Mouse (Mus musculus): Measurements from ENCODE around the gene Rbpj. TPM values are rescaled to one million over a fixed set of nuclear protein-coding genes. Genes with fewer than 3 reads are reported as not detected.

The Rbpj gene
- polyA plus RNA-seq, 1 experiment = 16.0 TPM

GRCm38 (mm10) chr5:53692662-53693061 is 226.7 kb downstream of the Rbpj start:
- H3K4me2 ChIP-seq (ENCODE audit: low read depth) = no peak overlapping the region
- TF ChIP-seq TCF3 (IDR thresholded peaks at IDR 0.05; ENCODE audit: insufficient read length, low read depth) = no peak
- TF ChIP-seq TCF12 (IDR thresholded peaks at IDR 0.05; ENCODE audit: insufficient read depth, poor library complexity, severe bottlenecking) = no peak
- TF ChIP-seq USF1 (IDR thresholded peaks at IDR 0.05; ENCODE audit: low read depth) = no peak
- TF ChIP-seq POLR2A (IDR thresholded peaks at IDR 0.05; ENCODE audit: insufficient read length, low read depth) = no peak
- no peak for TF ChIP-seq MYOG (IDR thresholded peaks at IDR 0.05; ENCODE audit: control insufficient read depth in 1 of 3, insufficient read depth in 1 of 3, insufficient read length in 2 of 3, low read depth in 2 of 3)
- no peak for TF ChIP-seq SRF (IDR thresholded peaks at IDR 0.05; ENCODE audit: control insufficient read depth, insufficient read length, low read depth)
- TF ChIP-seq MYOD1 (IDR thresholded peaks at IDR 0.05; ENCODE audit: control insufficient read depth in 1 of 3, insufficient read length in 2 of 3, low read depth in 2 of 3) = no peak
- TF ChIP-seq POLR2AphosphoS2 (IDR thresholded peaks at IDR 0.05; ENCODE audit: insufficient read length, low read depth) = no peak
- TF ChIP-seq E2F4 (IDR thresholded peaks at IDR 0.05; ENCODE audit: insufficient read depth) = no peak
- TF ChIP-seq REST (IDR thresholded peaks at IDR 0.05; ENCODE audit: insufficient read depth, insufficient read length) = no peak
- no peak for TF ChIP-seq CEBPB (IDR thresholded peaks at IDR 0.05; ENCODE audit: insufficient read depth, poor library complexity, severe bottlenecking)
- TF ChIP-seq MAX (IDR thresholded peaks at IDR 0.05; ENCODE audit: low read depth) = no peak
- H3K4me3 ChIP-seq = no peak overlapping the region
- no peak overlapping the region for H3ac ChIP-seq (ENCODE audit: control insufficient read depth, insufficient read length)
- H3K79me2 ChIP-seq (ENCODE audit: control insufficient read depth, insufficient read depth) = no peaks in the 10 kb centered on the region
- H3K36me3 ChIP-seq (ENCODE audit: control insufficient read depth, insufficient read depth) = no peaks in the 10 kb centered on the region
- peaks cover 38% of the 10 kb centered on the region for H3K27me3 ChIP-seq (ENCODE audit: control insufficient read depth, insufficient read depth, insufficient read length)

DNA sequence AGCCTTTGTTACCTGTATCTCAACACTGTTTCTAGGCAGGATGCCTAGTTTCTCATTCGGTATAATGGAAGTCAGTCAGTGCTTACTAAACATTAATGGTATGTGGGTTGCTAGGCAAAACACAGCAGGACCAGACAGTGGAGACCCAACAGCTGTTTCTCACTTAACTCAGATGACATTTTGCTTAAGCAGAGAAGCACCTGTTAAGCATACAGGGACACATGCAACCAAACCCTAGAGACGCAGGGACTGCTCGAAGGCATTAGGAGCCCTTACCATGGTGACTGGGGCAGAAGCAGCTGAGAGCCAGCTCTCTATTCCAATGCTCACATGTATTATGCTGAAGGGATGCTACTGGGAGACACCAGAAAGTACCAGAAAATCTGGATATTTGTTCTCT is 230.7 kb downstream of the Rbpj start:
- Histone ChIP-seq H3K36me3 (ENCODE audit: control insufficient read depth, insufficient read depth) (no peaks in the 10 kb centered on the region), H3K4me3 (no peak overlapping the region), H3K79me2 (ENCODE audit: control insufficient read depth, insufficient read depth) (no peaks in the 10 kb centered on the region), H3ac (ENCODE audit: control insufficient read depth, insufficient read length) (no peak overlapping the region), H3K4me2 (ENCODE audit: low read depth) (no peak overlapping the region), H3K27me3 (ENCODE audit: control insufficient read depth, insufficient read depth, insufficient read length) (peaks cover 32% of the 10 kb centered on the region)
- peak in 1 of 3 experiments; percentile 46 for TF ChIP-seq MYOD1 (IDR thresholded peaks at IDR 0.05; ENCODE audit: control insufficient read depth in 1 of 3, insufficient read length in 2 of 3, low read depth in 2 of 3)
- TF ChIP-seq MAX (IDR thresholded peaks at IDR 0.05; ENCODE audit: low read depth) = no peak
- TF ChIP-seq USF1 (IDR thresholded peaks at IDR 0.05; ENCODE audit: low read depth) = no peak

- Histone ChIP-seq H3K79me2 (ENCODE audit: control insufficient read depth, insufficient read depth) (no peaks in the 10 kb centered on the region), H3K4me3 (no peak overlapping the region), H3ac (ENCODE audit: control insufficient read depth, insufficient read length) (no peak overlapping the region), H3K27me3 (ENCODE audit: control insufficient read depth, insufficient read depth, insufficient read length) (peaks cover 33% of the 10 kb centered on the region), H3K4me2 (ENCODE audit: low read depth) (no peak overlapping the region), H3K36me3 (ENCODE audit: control insufficient read depth, insufficient read depth) (no peaks in the 10 kb centered on the region)
- TF ChIP-seq USF1 (IDR thresholded peaks at IDR 0.05; ENCODE audit: low read depth) (no peak), POLR2AphosphoS2 (IDR thresholded peaks at IDR 0.05; ENCODE audit: insufficient read length, low read depth) (no peak), CEBPB (IDR thresholded peaks at IDR 0.05; ENCODE audit: insufficient read depth, poor library complexity, severe bottlenecking) (no peak), MYOG (IDR thresholded peaks at IDR 0.05; ENCODE audit: control insufficient read depth in 1 of 3, insufficient read depth in 1 of 3, insufficient read length in 2 of 3, low read depth in 2 of 3) (no peak), E2F4 (IDR thresholded peaks at IDR 0.05; ENCODE audit: insufficient read depth) (no peak), SRF (IDR thresholded peaks at IDR 0.05; ENCODE audit: control insufficient read depth, insufficient read length, low read depth) (no peak), POLR2A (IDR thresholded peaks at IDR 0.05; ENCODE audit: insufficient read length, low read depth) (no peak), TCF12 (IDR thresholded peaks at IDR 0.05; ENCODE audit: insufficient read depth, poor library complexity, severe bottlenecking) (no peak), REST (IDR thresholded peaks at IDR 0.05; ENCODE audit: insufficient read depth, insufficient read length) (no peak), MYOD1 (IDR thresholded peaks at IDR 0.05; ENCODE audit: control insufficient read depth in 1 of 3, insufficient read length in 2 of 3, low read depth in 2 of 3) (no peak), MAX (IDR thresholded peaks at IDR 0.05; ENCODE audit: low read depth) (no peak), TCF3 (IDR thresholded peaks at IDR 0.05; ENCODE audit: insufficient read length, low read depth) (no peak)
Observed at GRCm38 (mm10) chr5:53697794-53698193, 231.8 kb downstream of the Rbpj start.

- TF ChIP-seq MYOG (IDR thresholded peaks at IDR 0.05; ENCODE audit: control insufficient read depth in 1 of 3, insufficient read depth in 1 of 3, insufficient read length in 2 of 3, low read depth in 2 of 3) (no peak), POLR2A (IDR thresholded peaks at IDR 0.05; ENCODE audit: insufficient read length, low read depth) (no peak)
- Histone ChIP-seq H3K4me2 (ENCODE audit: low read depth) (no peak overlapping the region), H3K36me3 (ENCODE audit: control insufficient read depth, insufficient read depth) (no peaks in the 10 kb centered on the region), H3K79me2 (ENCODE audit: control insufficient read depth, insufficient read depth) (no peaks in the 10 kb centered on the region), H3K27me3 (ENCODE audit: control insufficient read depth, insufficient read depth, insufficient read length) (peaks cover 45% of the 10 kb centered on the region), H3ac (ENCODE audit: control insufficient read depth, insufficient read length) (no peak overlapping the region), H3K4me3 (no peak overlapping the region)
Observed at GRCm38 (mm10) chr5:53702686-53703085, 236.7 kb downstream of the Rbpj start.

Other genes starting within 250 kb of the Rbpj start
- 78.0 TPM for gene Smim20, start 199.1 kb upstream of the Rbpj start, polyA plus RNA-seq (2012; fragmentation: generic; extraction: Trizol)
- gene Cckar, start 241.6 kb downstream of the Rbpj start, polyA plus RNA-seq (2012; fragmentation: generic; extraction: Trizol) = not detected

Data from myocyte (in vitro differentiated cells).